Mouse (Mus musculus): Measurements from ENCODE around the gene Rbms2. TPM values are rescaled to one million over a fixed set of nuclear protein-coding genes. Genes with fewer than 3 reads are reported as not detected.

Gene Rbms2
- total and polyA plus RNA-seq, 3 experiments: 91.9 to 98.4 (median 94.7) TPM

- Histone ChIP-seq H3K4me3 (peak overlapping the region; percentile 20; the same call in 1 of the 2 replicates), H3K9ac (ENCODE audit: low read depth, low read length) (0 out of 2 replicates have a peak overlapping the region, but pooled peaks have one; percentile 20), H3K4me1 (ENCODE audit: control insufficient read depth, insufficient read depth, low read length) (peaks cover 7% of the 10 kb centered on the region), H3K27ac (peak overlapping the region; percentile 91), H3K27me3 (ENCODE audit: control insufficient read depth, insufficient read depth, low read length) (no peaks in the 10 kb centered on the region), H3K36me3 (ENCODE audit: control insufficient read depth, insufficient read depth, low read length) (peaks cover 12% of the 10 kb centered on the region), H3K79me2 (replicated peaks; ENCODE audit: control insufficient read depth, insufficient read depth, low read length) (peaks cover 5% of the 10 kb centered on the region; the same call in 1 of the 2 replicates)
- TF ChIP-seq EP300 (IDR thresholded peaks at IDR 0.05; ENCODE audit: insufficient read depth, low read depth, low read length) (no peak), CTCF (IDR thresholded peaks at IDR 0.05) (no peak), POLR2A (IDR thresholded peaks at IDR 0.05; ENCODE audit: insufficient read depth, low read depth, low read length) (peak; percentile 20; the same call in 1 of the 2 replicates)
- peak; percentile 85 to 92 for DNase-seq
- WGBS: 11% methylated on average over 19 of the region's 19 CpGs
- intact Hi-C loops (cut with DNase I): loop anchor here (10.0 kb wide), 1 partner anchor 400 kb away; the partner anchor contains the start of genes Myl6 and Myl6b
These were observed 85.6 kb downstream of the Rbms2 start for GRCm38 (mm10) chr10:128094340-128094968.

- Histone ChIP-seq H3K9ac (ENCODE audit: low read depth, low read length) (peak overlapping the region; percentile 96), H3K27me3 (ENCODE audit: control insufficient read depth, insufficient read depth, low read length) (no peaks in the 10 kb centered on the region), H3K36me3 (ENCODE audit: control insufficient read depth, insufficient read depth, low read length) (peaks cover 18% of the 10 kb centered on the region), H3K4me1 (ENCODE audit: control insufficient read depth, insufficient read depth, low read length) (peaks cover 7% of the 10 kb centered on the region), H3K4me3 (peak overlapping the region; percentile 81), H3K79me2 (replicated peaks; ENCODE audit: control insufficient read depth, insufficient read depth, low read length) (0 out of 2 replicates have a peak, but pooled peaks cover 4% of the 10 kb centered on the region), H3K27ac (peak overlapping the region; percentile 91)
- DNase-seq: peak; percentile 41 to 48
- WGBS: 23% methylated on average over 13 of the region's 13 CpGs
- intact Hi-C loops (cut with DNase I): loop anchor here (2.0 to 10.0 kb wide), 2 partner anchors 93 to 401 kb away; partner anchors contain the start of genes Myl6 and Myl6b
- TF ChIP-seq CTCF (IDR thresholded peaks at IDR 0.05): no peak
- TF ChIP-seq POLR2A (IDR thresholded peaks at IDR 0.05; ENCODE audit: insufficient read depth, low read depth, low read length): no peak
- 0 out of 2 replicates have a peak, but pooled peaks have one; percentile 1 for TF ChIP-seq EP300 (IDR thresholded peaks at IDR 0.05; ENCODE audit: insufficient read depth, low read depth, low read length)
These were observed 86.4 kb downstream of the Rbms2 start for GRCm38 (mm10) chr10:128093496-128094294.

- 2% methylated on average over 82 of the region's 88 CpGs for whole genome bisulfite sequencing
- H3K79me2 ChIP-seq (replicated peaks; ENCODE audit: control insufficient read depth, insufficient read depth, low read length): 0 out of 2 replicates have a peak, but pooled peaks cover 4% of the 10 kb centered on the region
- TF ChIP-seq EP300 (IDR thresholded peaks at IDR 0.05; ENCODE audit: insufficient read depth, low read depth, low read length) (0 out of 2 replicates have a peak, but pooled peaks have one; percentile 6), CTCF (IDR thresholded peaks at IDR 0.05) (peak; percentile 61), POLR2A (IDR thresholded peaks at IDR 0.05; ENCODE audit: insufficient read depth, low read depth, low read length) (peak; percentile 43)
- intact Hi-C loops (cut with DNase I): loop anchor here (2.0 to 10.0 kb wide), 2 partner anchors 94 to 402 kb away; partner anchors contain the start of genes Myl6 and Myl6b
- H3K36me3 ChIP-seq (ENCODE audit: control insufficient read depth, insufficient read depth, low read length): peaks cover 25% of the 10 kb centered on the region
- peaks cover 7% of the 10 kb centered on the region for H3K4me1 ChIP-seq (ENCODE audit: control insufficient read depth, insufficient read depth, low read length)
- H3K9ac ChIP-seq (ENCODE audit: low read depth, low read length): peak overlapping the region; percentile 96
- peak overlapping the region; percentile 91 for H3K27ac ChIP-seq
- no peaks in the 10 kb centered on the region for H3K27me3 ChIP-seq (ENCODE audit: control insufficient read depth, insufficient read depth, low read length)
- peak; percentile 89 to 90 for DNase-seq
- H3K4me3 ChIP-seq: peak overlapping the region; percentile 81
These were observed 87.3 kb downstream of the Rbms2 start for GRCm38 (mm10) chr10:128092506-128093495.

GRCm38 (mm10) chr10:128091564-128092505 lies 88.3 kb downstream of the Rbms2 start, which contains the start of gene Baz2a:
Gene Baz2a, plus strand, starts transcription at chr10:128091577.
- intact Hi-C loops (cut with DNase I): loop anchor here (2.0 to 10.0 kb wide), 2 partner anchors 95 to 403 kb away; partner anchors contain the start of genes Myl6 and Myl6b
- no peaks in the 10 kb centered on the region for H3K79me2 ChIP-seq (replicated peaks; ENCODE audit: control insufficient read depth, insufficient read depth, low read length)
- under 1% methylated on average over 20 of the region's 20 CpGs for WGBS
- TF ChIP-seq CTCF (IDR thresholded peaks at IDR 0.05) (no peak), POLR2A (IDR thresholded peaks at IDR 0.05; ENCODE audit: insufficient read depth, low read depth, low read length) (peak; percentile 76), EP300 (IDR thresholded peaks at IDR 0.05; ENCODE audit: insufficient read depth, low read depth, low read length) (no peak)
- peak within 1 kb of the TSS; percentile 91 for H3K27ac ChIP-seq
- peak within 1 kb of the TSS; percentile 96 for H3K9ac ChIP-seq (ENCODE audit: low read depth, low read length)
- no peaks in the 10 kb centered on the region for H3K27me3 ChIP-seq (ENCODE audit: control insufficient read depth, insufficient read depth, low read length)
- H3K4me1 ChIP-seq (ENCODE audit: control insufficient read depth, insufficient read depth, low read length): peaks cover 7% of the 10 kb centered on the region
- H3K36me3 ChIP-seq (ENCODE audit: control insufficient read depth, insufficient read depth, low read length): peaks cover 31% of the 10 kb centered on the region
- peak within 1 kb of the TSS; percentile 81 for H3K4me3 ChIP-seq
- DNase-seq: peak; percentile 72 to 76
